Mouse (Mus musculus): ENCODE results near the gene Muc1. TPM values are rescaled to one million over a fixed set of nuclear protein-coding genes. Genes with fewer than 3 reads are reported as not detected.
"Not testable (repeated sequence)": the region's sequence is repeated elsewhere in the genome, so short reads cannot be mapped to it uniquely, and the experiment has no call there.

Muc1 gene
- total RNA-seq, 4 experiments from 2014 or later = 0.24 to 1.0 (median 0.52) TPM

GRCm38 (mm10) chr3:89209731-89210130 lies 19.1 kb upstream of the Muc1 start:
- no peak for DNase-seq (ENCODE audit: low spot score in 2 of 2)

GRCm38 (mm10) chr3:89210162-89210561 lies 18.7 kb upstream of the Muc1 start:
- no peak for DNase-seq (ENCODE audit: low spot score in 2 of 2)

DNA sequence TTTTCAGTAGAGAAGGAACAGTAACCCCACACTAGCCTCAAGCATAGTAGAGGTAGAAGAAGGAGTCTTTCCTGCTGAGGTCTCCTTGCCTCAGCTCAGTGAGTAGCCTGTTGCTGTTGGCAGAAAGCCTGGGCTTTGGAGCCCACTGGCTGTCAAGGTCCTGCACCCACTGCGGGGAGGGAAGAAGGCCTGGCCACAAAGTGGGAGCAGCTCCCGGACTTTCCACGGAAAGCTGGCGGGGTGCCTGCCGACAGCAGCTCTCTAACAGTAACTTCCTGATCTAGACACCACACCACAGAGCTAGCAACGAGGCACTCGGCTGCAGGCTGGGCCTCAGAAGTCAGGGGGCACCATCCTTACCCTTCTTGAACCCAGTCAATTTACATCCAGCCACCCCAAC lies 18.1 kb upstream of the Muc1 start:
- DNase-seq (ENCODE audit: low spot score in 2 of 2) = no peak

DNA sequence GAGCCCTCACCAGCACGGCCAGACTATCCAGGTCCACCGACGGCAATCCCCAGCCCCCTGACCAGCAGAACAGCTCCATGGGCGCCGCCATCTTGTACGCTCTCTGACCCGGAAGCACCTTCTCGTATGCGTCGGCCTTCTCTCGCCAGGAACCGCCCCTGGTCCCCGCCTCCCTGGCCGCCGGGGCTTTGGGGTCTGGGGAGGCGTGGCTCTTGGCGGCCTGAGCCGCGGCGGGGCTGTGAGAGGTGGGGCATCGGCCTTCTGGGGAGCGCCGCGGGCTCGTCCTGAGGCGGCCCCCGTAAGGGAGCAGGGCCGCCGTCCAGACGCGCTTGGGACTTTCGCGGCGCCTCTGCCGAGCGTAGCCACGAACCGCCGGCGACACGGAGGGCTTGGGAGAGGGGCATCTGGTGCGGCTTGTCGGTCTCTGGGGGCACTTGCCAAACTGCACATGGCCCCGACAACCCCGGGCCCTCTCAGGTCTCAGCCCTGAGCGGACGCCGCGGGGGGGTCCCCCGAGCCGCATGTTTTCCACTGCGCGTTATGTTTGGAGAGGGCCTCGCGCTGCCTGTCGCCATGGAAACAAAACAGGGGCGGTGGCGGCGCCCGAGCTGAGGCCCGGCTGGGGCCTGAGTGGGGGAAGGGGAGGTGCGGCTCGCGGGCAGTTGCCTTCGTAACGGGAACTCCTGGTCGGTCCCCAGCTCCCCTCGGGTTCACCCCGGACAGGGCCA lies 14.9 kb upstream of the Muc1 start:
- DNase-seq (ENCODE audit: low spot score in 2 of 2) = peak; percentile 87 to 91

DNA sequence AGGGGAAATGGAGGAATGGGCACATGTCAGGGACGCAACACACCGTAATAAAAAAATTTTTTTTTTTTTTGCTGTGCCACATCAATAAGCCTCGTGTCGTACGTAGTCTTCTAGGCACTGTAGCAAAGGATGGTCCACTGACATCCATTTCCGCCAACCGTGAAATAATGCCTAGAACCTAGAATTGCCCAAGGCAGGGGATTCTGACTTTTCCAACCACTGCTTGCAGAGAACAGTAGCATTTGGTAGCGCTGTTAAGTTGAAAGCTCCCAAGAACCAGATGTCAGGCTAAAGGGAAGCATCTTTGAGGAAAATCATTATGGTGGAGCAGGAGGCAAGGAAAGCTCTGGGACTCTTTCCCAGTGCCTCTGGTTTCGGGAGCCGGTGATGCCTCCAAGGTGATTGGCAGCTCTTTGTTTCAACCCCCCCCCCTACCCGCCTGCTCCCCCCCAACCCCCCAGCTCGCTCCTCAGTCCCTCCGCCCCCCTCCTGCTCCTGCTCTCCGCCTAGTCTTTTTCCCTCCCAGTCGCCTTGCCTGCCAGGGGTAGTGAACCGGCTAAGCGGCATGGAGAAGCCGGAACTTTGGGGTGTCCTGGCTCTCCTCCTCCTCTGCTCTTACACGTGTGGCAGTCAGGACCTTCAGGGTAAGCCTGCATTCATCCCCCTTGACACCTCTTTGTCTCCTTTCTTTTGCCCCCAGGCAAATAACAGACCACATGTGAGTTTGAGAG lies 14.0 kb upstream of the Muc1 start, which contains the start of gene Thbs3:
Thbs3 (plus strand) TSS at position 500 of the 731 bp plus-strand sequence.
- DNase-seq (ENCODE audit: low spot score in 2 of 2) = no peak

DNA sequence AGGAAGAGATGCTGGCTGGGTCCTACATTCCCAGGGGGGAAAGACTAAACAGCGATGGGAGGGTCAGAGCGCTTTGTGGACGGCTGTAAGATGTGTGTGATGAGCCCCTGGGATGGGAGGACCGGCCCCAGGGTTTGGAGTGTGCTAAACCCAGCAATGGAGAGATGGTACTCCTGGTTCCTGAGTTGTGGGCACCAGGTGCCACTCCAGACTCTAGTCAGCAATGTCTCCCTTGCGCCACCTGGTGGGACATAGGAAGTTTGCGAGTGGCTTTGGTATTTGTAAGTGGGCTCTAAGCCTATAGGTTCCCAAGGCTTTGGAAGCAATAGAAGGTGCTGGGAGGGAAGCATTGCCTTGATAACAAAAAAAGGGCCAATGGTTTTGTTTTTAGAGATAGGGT lies 13.0 kb upstream of the Muc1 start:
- DNase-seq (ENCODE audit: low spot score in 2 of 2) = peak; percentile 78 to 82

- DNase-seq (ENCODE audit: low spot score in 2 of 2) = not testable (repeated sequence)
Measured at GRCm38 (mm10) chr3:89216407-89216806, 12.4 kb upstream of the Muc1 start.

GRCm38 (mm10) chr3:89218271-89218670 lies 10.6 kb upstream of the Muc1 start:
- DNase-seq (ENCODE audit: low spot score in 2 of 2) = no peak

GRCm38 (mm10) chr3:89219546-89219945 lies 9.3 kb upstream of the Muc1 start:
- DNase-seq (ENCODE audit: low spot score in 2 of 2) = no peak

GRCm38 (mm10) chr3:89221167-89221566 lies 7.7 kb upstream of the Muc1 start:
- DNase-seq (ENCODE audit: low spot score in 2 of 2) = no peak

DNA sequence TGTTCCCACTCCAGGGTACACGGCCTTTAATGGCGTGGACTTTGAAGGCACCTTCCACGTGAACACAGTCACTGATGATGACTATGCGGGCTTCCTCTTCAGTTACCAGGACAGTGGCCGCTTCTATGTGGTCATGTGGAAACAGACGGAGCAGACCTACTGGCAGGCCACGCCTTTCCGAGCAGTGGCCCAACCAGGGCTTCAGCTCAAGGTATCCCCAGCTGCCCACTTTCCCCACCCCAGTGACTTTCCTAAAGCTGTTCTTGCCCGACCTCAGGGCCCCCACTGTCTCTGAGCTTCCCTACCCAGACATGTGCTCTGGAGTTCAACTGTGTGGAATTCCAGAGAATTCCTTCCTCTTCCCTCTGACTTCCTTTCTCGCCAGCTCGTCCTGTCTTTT lies 4.1 kb upstream of the Muc1 start:
- no peak for DNase-seq (ENCODE audit: low spot score in 2 of 2)

- DNase-seq (ENCODE audit: low spot score in 2 of 2) = no peak
Measured at GRCm38 (mm10) chr3:89225321-89225815, 3.5 kb upstream of the Muc1 start.

DNA sequence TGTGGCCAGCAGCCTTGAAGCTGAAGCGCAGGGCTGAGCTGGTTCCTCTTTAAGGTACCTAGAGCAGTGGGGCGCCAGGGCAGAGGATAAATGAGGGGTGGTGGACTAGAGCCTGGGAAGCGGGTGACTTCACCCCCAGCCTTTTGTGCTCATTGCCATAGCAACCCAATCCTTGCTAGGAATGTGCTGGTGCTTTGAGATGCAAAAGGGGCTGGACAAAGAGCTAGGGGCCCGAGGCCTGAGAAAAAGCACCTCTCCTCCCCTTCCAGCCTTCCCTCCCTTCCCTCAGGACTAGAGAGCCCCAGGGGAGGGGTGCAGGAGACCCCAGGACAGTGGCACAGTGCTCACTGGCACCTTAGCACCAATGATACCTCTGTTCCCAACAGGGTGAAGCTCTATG lies 2.9 kb upstream of the Muc1 start:
- DNase-seq (ENCODE audit: low spot score in 2 of 2) = no peak

DNA sequence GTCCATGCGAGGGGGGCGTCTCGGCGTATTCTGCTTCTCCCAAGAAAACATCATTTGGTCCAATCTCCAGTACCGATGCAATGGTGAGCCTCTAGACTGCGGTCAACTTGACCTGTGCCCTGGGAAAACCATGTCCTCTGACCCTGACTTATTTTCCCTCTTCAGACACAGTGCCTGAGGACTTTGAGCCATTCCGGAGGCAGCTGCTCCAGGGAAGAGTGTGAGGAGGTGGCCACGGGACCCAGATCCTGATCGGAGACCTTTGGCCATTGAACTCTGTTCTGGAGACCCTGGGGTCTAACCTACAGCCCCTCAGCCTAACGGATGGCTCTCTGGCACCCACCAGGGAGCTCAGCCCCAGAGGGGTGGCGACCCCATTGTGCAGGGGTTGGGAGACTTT lies 2.5 kb upstream of the Muc1 start:
- DNase-seq (ENCODE audit: low spot score in 2 of 2) = no peak

DNA sequence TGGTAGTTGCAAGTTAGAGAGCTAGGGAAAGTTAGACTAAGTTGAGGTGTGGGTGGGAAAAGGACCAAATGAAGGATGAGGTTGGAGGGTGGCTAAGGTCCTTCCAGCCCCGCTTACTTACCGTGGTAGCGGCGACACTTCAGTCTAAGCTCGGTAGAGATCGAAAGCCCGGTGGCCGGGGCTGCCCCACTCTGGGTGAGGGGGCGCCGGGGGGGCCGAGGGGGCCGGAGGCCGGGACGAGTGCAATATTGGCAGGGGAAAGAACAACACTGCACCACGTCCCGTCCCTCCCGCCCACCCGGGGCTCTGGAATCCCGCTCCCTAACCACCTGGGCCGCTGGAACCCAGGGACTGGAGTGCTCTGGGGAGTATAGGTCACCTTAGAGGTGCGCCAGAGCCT lies 2.0 kb upstream of the Muc1 start, which contains the start of gene Mtx1:
Mtx1 (minus strand) TSS at position 189 of the 400 bp plus-strand sequence.
- DNase-seq (ENCODE audit: low spot score in 2 of 2) = no peak

DNA sequence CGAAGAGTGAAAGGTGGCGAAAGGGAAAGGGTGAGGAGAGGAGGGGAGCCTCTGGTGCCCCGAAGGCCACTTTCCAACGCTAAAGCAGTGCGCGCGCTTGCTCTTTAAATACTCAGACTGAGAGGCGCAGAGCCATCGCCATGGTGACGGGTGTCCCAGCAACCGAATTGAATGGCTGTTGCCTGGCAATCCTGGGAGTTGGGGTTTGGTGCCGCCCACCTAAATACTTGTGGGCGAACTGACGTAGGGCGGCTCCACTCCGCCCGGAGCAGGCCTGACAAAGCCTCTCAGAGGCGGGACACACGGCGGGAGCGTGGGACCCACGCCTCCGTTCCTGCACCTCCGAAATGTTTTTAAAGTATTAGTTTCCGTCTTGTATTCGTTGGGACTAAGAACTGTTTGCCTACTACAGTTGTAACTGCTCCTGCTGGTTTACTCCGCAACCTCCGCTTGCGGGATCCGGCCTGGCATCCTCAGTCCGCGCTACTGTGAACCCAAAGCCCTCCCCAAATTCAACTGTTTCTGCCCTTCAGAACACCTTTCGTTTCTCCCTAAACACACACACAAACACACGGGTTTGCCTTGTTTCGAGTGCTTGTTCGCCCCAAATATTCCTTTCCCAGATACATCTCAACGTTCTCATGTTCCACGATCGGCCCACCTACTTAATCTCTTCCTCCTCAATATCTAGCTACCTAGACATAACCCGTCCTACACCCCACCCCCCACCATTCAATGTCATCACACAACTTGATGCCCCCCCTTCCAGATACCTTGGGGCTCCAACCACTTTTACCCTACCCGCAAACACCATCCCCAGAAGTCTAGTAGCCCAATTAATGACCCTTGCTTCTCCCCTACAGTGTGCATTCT lies 1.3 kb upstream of the Muc1 start:
- peak in 1 of 2 experiments; percentile 62 for DNase-seq (ENCODE audit: low spot score in 2 of 2)

- peak; percentile 79 to 81 for DNase-seq (ENCODE audit: low spot score in 2 of 2)
Measured at GRCm38 (mm10) chr3:89228180-89228549, 692 bp upstream of the Muc1 start.

- no peak for DNase-seq (ENCODE audit: low spot score in 2 of 2)
Measured at GRCm38 (mm10) chr3:89229276-89229675, 419 bp downstream of the Muc1 start.

DNA sequence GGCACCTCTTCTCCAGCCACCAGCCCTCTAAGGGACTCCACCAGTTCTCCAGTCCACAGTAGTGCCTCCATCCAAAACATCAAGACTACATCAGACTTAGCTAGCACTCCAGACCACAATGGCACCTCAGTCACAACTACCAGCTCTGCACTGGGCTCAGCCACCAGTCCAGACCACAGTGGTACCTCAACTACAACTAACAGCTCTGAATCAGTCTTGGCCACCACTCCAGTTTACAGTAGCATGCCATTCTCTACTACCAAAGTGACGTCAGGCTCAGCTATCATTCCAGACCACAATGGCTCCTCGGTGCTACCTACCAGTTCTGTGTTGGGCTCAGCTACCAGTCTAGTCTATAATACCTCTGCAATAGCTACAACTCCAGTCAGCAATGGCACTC lies 1.7 kb downstream of the Muc1 start:
- no peak for DNase-seq (ENCODE audit: low spot score in 2 of 2)

- no peak for DNase-seq (ENCODE audit: low spot score in 2 of 2)
Measured at GRCm38 (mm10) chr3:89231345-89231744, 2.5 kb downstream of the Muc1 start.

DNA sequence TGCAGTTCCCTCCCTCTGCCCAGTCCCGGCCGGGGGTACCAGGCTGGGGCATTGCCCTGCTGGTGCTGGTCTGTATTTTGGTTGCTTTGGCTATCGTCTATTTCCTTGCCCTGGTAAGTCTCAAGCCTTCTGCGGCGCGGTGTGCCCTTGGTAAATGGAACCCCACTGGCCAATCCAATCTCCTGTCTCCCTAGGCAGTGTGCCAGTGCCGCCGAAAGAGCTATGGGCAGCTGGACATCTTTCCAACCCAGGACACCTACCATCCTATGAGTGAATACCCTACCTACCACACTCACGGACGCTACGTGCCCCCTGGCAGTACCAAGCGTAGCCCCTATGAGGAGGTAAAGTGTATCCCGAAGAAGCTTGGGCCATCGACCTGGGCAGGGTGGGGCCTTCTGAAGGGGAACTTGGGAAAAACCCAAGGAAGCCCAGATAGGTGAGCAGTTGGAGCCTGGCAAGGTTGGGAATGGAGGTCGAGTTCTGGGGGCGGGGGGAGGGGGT lies 3.0 kb downstream of the Muc1 start:
- no peak for DNase-seq (ENCODE audit: low spot score in 2 of 2)

All from gastrocnemius, adult 8-10 months (tissue).